Comparison of ENCODE assay signal across 14 mouse cellular contexts in genomic region chr1:60718580-60718979, GRCm38 (mm10). TPM values are rescaled to one million over a fixed set of nuclear protein-coding genes. Genes with fewer than 3 reads are reported as not detected.
A peak's percentile ranks its signal among the peaks of the same experiment; 100 is the strongest.
DNase-seq lines count a peak whose midpoint lies in the region; ATAC-seq and TF ChIP-seq lines count a peak whose summit lies in the region.
"Had no signal": no experiment of that assay in that cellular context is flagged by ENCODE, and none has a peak within 500 bp of the region (broad histone marks: within the 10 kb centered on the region; RNA-seq: fewer than 3 reads in every experiment).

No protein-coding gene starts in this region.

- H3K27ac ChIP-seq in kidney, embryonic 14.5 days (ENCODE audit: low read depth, low read length), result no peak overlapping the region
- peak overlapping the region; percentile 43 for H3K27ac ChIP-seq in heart, postnatal 0 days (ENCODE audit: low read depth)
- 0 out of 2 replicates have a peak overlapping the region, but pooled peaks have one; percentile 13 for H3K27ac ChIP-seq in kidney, embryonic 15.5 days
- H3K27ac ChIP-seq in intestine, postnatal 0 days (ENCODE audit: low read depth, low read length), result no peak overlapping the region
- H3K27ac ChIP-seq: liver, embryonic 14.5 days; midbrain, embryonic 10.5 days had no signal

- H3K4me3 ChIP-seq in kidney, embryonic 14.5 days (ENCODE audit: low read length), result no peak overlapping the region
- no peak overlapping the region for H3K4me3 ChIP-seq in heart, postnatal 0 days (ENCODE audit: low read depth, low read length)
- no peak overlapping the region for H3K4me3 ChIP-seq in kidney, embryonic 15.5 days (replicated peaks)
- H3K4me3 ChIP-seq in intestine, postnatal 0 days (ENCODE audit: low read depth, low read length), result no peak overlapping the region
- H3K4me3 ChIP-seq: erythroblast, embryonic 14.5 days; midbrain, embryonic 10.5 days had no signal

- H3K27me3 ChIP-seq in kidney, embryonic 14.5 days (ENCODE audit: control insufficient read depth, insufficient read depth, low read length), result no peaks in the 10 kb centered on the region
- H3K27me3 ChIP-seq in heart, postnatal 0 days (ENCODE audit: control insufficient read depth, insufficient read depth, low read length), result no peaks in the 10 kb centered on the region
- H3K27me3 ChIP-seq in kidney, embryonic 15.5 days, result no peaks in the 10 kb centered on the region
- H3K27me3 ChIP-seq in intestine, postnatal 0 days (replicated peaks; ENCODE audit: control insufficient read depth, insufficient read depth, low read length), result no peaks in the 10 kb centered on the region

- no peaks in the 10 kb centered on the region for H3K9me3 ChIP-seq in kidney, embryonic 14.5 days (ENCODE audit: control insufficient read depth, low read length)
- 0 out of 2 replicates have a peak, but pooled peaks cover 5% of the 10 kb centered on the region for H3K9me3 ChIP-seq in heart, postnatal 0 days (replicated peaks; ENCODE audit: control insufficient read depth, low read length)
- H3K9me3 ChIP-seq in kidney, embryonic 15.5 days (replicated peaks), result no peaks in the 10 kb centered on the region
- no peaks in the 10 kb centered on the region for H3K9me3 ChIP-seq in intestine, postnatal 0 days (ENCODE audit: control insufficient read depth)
- H3K9me3 ChIP-seq: midbrain, embryonic 10.5 days had no signal

- no peak overlapping the region for H3K9ac ChIP-seq in kidney, embryonic 14.5 days (ENCODE audit: low read depth, low read length)
- no peak overlapping the region for H3K9ac ChIP-seq in heart, postnatal 0 days (replicated peaks; ENCODE audit: low read depth, low read length)
- H3K9ac ChIP-seq in kidney, embryonic 15.5 days, result no peak overlapping the region
- H3K9ac ChIP-seq in intestine, postnatal 0 days (ENCODE audit: low read depth, low read length), result no peak overlapping the region
- H3K9ac ChIP-seq: liver, embryonic 14.5 days had no signal

- no peak overlapping the region for H3K4me2 ChIP-seq in kidney, embryonic 14.5 days (replicated peaks; ENCODE audit: low read depth, low read length)
- no peak overlapping the region for H3K4me2 ChIP-seq in heart, postnatal 0 days (ENCODE audit: low read depth, low read length)
- no peak overlapping the region for H3K4me2 ChIP-seq in kidney, embryonic 15.5 days
- no peak overlapping the region for H3K4me2 ChIP-seq in intestine, postnatal 0 days (replicated peaks; ENCODE audit: low read depth)

- ATAC-seq in kidney, embryonic 14.5 days (ENCODE audit: low FRiP score, low TSS enrichment), result no peak
- 0 out of 2 replicates have a peak, but pooled peaks have one; percentile 33 for ATAC-seq in heart, postnatal 0 days (ENCODE audit: insufficient read depth, low read depth)
- no peak for ATAC-seq in kidney, embryonic 15.5 days (replicated peaks; ENCODE audit: low FRiP score)
- ATAC-seq in intestine, postnatal 0 days, result no peak
- ATAC-seq: hindbrain, embryonic 16.5 days had no signal

- 66% methylated on average over 4 of the region's 4 CpGs for WGBS in kidney, embryonic 14.5 days
- 67% methylated on average over 4 of the region's 4 CpGs for WGBS in heart, postnatal 0 days
- 57% methylated on average over 4 of the region's 4 CpGs for WGBS in kidney, embryonic 15.5 days
- 65% methylated on average over 4 of the region's 4 CpGs for WGBS in intestine, postnatal 0 days

- DNase-seq in kidney, adult 11 months, result peak; percentile 21
- DNase-seq in heart, postnatal 0 days (ENCODE audit: low spot score), result no peak
- peak; percentile 58 for DNase-seq in lung, postnatal 10 days
- no peak for DNase-seq in layer of hippocampus, adult 8-10 months (ENCODE audit: low spot score in 2 of 2)
- DNase-seq: cerebellum, adult 2 months; layer of hippocampus, adult 9-11 months; thymus, postnatal 36 days had no signal

- H3K36me3 ChIP-seq in kidney, embryonic 14.5 days (ENCODE audit: control insufficient read depth, insufficient read depth, low read length), result no peaks in the 10 kb centered on the region
- no peaks in the 10 kb centered on the region for H3K36me3 ChIP-seq in heart, postnatal 0 days (replicated peaks; ENCODE audit: control insufficient read depth, insufficient read depth, low read length)
- no peaks in the 10 kb centered on the region for H3K36me3 ChIP-seq in kidney, embryonic 15.5 days
- H3K36me3 ChIP-seq in intestine, postnatal 0 days (ENCODE audit: control insufficient read depth, insufficient read depth), result no peaks in the 10 kb centered on the region
- H3K36me3 ChIP-seq: midbrain, embryonic 10.5 days had no signal

- TF ChIP-seq CTCF in heart, postnatal 0 days (IDR thresholded peaks at IDR 0.05; ENCODE audit: low read depth), result no peak
- no peak for TF ChIP-seq CTCF in intestine, postnatal 0 days (IDR thresholded peaks at IDR 0.05; ENCODE audit: low read depth)

- TF ChIP-seq EP300 in heart, postnatal 0 days (IDR thresholded peaks at IDR 0.05; ENCODE audit: low read depth), result no peak

- peaks cover 3% of the 10 kb centered on the region; the same call in 1 of the 2 replicates for H3K4me1 ChIP-seq in kidney, embryonic 14.5 days (ENCODE audit: control insufficient read depth, insufficient read depth, low read length)
- H3K4me1 ChIP-seq in heart, postnatal 0 days (ENCODE audit: control insufficient read depth, insufficient read depth), result peaks cover 6% of the 10 kb centered on the region; the same call in 1 of the 2 replicates
- 0 out of 2 replicates have a peak, but pooled peaks cover 4% of the 10 kb centered on the region for H3K4me1 ChIP-seq in kidney, embryonic 15.5 days
- H3K4me1 ChIP-seq in intestine, postnatal 0 days (replicated peaks; ENCODE audit: control insufficient read depth, insufficient read depth, low read length), result no peaks in the 10 kb centered on the region; the same call in 1 of the 2 replicates
- H3K4me1 ChIP-seq: midbrain, embryonic 10.5 days had no signal

RNA-seq across cellular contexts. Expression of gene Cd28, which starts 2.0 kb away (rescaled TPM):
- 0.16 and 0.33 TPM in 2 replicates for polyA plus RNA-seq in kidney, embryonic 14.5 days (2014; fragmentation: Nextera tagmentation; extraction: Ambion mirVana)
- 0.11 and 0.89 TPM in 2 replicates for total RNA-seq in heart, postnatal 0 days (2014; rRNA removed; ENCODE audit: low replicate concordance)
- 0.45 and 0.48 TPM in 2 replicates for polyA plus RNA-seq in heart, postnatal 0 days (2015; fragmentation: Nextera tagmentation; extraction: Ambion mirVana)
- polyA plus RNA-seq in kidney, embryonic 15.5 days (2015; fragmentation: Nextera tagmentation; extraction: Ambion mirVana), result 0.24 and 0.30 TPM in 2 replicates
- under 1 TPM in 3 of 4 experiments, not detected in 1; 0.27 to 0.47 (median 0.36) TPM for total RNA-seq in layer of hippocampus, adult 8-10 months (2022)
- polyA plus RNA-seq in intestine, postnatal 0 days (2015; fragmentation: Nextera tagmentation; extraction: Ambion mirVana), result 0.13 and 0.14 TPM in 2 replicates

Comparison
In these comparisons a context has a peak if more than half of its experiments do, and no peak if none do; other contexts are left out.
1. H3K27ac ChIP-seq: peak in heart, postnatal 0 days (single experiment) and kidney, embryonic 15.5 days (single experiment); none in kidney, embryonic 14.5 days (single experiment) and intestine, postnatal 0 days (single experiment).
2. DNase-seq: peak in kidney, adult 11 months (single experiment) and lung, postnatal 10 days (single experiment); none in heart, postnatal 0 days (single experiment) and layer of hippocampus, adult 8-10 months (0 of 2).